Mouse (Mus musculus) brain, embryonic 18.5 days (tissue): Measurements from ENCODE around the gene S100a16.

Source experiments
- DNase-seq: peaks from one replicate; pipeline ENCODE4 v3.0.0-alpha.2; 2012; ENCODE audit warnings: low read depth, low spot score

S100a16 gene

GRCm38 (mm10) chr3:90517711-90518110 lies 19.3 kb upstream of the S100a16 start:
- no peak for DNase-seq

- DNase-seq = no peak
These were observed 11.6 kb upstream of the S100a16 start for GRCm38 (mm10) chr3:90525421-90525820.

- DNase-seq = no peak
These were observed 11.0 kb upstream of the S100a16 start for GRCm38 (mm10) chr3:90526076-90526475.

- no peak for DNase-seq
These were observed 10.5 kb upstream of the S100a16 start, which contains the start of gene S100a14 for GRCm38 (mm10) chr3:90526580-90526979. S100a14 (plus strand) TSS chr3:90526856.

- DNase-seq = no peak
These were observed 9.7 kb upstream of the S100a16 start for GRCm38 (mm10) chr3:90527291-90527873.

- DNase-seq = no peak
These were observed 5.3 kb upstream of the S100a16 start for GRCm38 (mm10) chr3:90531713-90532112.

GRCm38 (mm10) chr3:90535446-90535845 lies 1.6 kb upstream of the S100a16 start:
- DNase-seq = no peak

- DNase-seq = no peak
These were observed 847 bp downstream of the S100a16 start for GRCm38 (mm10) chr3:90537905-90538296.

- DNase-seq = no peak
These were observed 3.9 kb downstream of the S100a16 start for GRCm38 (mm10) chr3:90540904-90541303.

- DNase-seq = no peak
These were observed 12.8 kb downstream of the S100a16 start for GRCm38 (mm10) chr3:90549676-90550420.

GRCm38 (mm10) chr3:90550421-90550790 lies 13.4 kb downstream of the S100a16 start:
- DNase-seq = no peak

GRCm38 (mm10) chr3:90552231-90552630 lies 15.2 kb downstream of the S100a16 start:
- no peak for DNase-seq

GRCm38 (mm10) chr3:90555954-90556353 lies 18.9 kb downstream of the S100a16 start:
- DNase-seq = peak; percentile 46

GRCm38 (mm10) chr3:90560008-90560628 lies 23.1 kb downstream of the S100a16 start, which contains the start of gene S100a3:
S100a3 (plus strand) TSS chr3:90560578.
- no peak for DNase-seq

- DNase-seq = no peak
These were observed 37.6 kb downstream of the S100a16 start for GRCm38 (mm10) chr3:90574691-90575090.

- DNase-seq = no peak
These were observed 38.3 kb downstream of the S100a16 start for GRCm38 (mm10) chr3:90575320-90575719.

- DNase-seq = no peak
These were observed 39.4 kb downstream of the S100a16 start for GRCm38 (mm10) chr3:90576351-90577001.

- no peak for DNase-seq
These were observed 42.4 kb downstream of the S100a16 start for GRCm38 (mm10) chr3:90579433-90579832.

- no peak for DNase-seq
These were observed 44.1 kb downstream of the S100a16 start for GRCm38 (mm10) chr3:90581141-90581540.

- DNase-seq = no peak
These were observed 45.1 kb downstream of the S100a16 start for GRCm38 (mm10) chr3:90582156-90582555.

- no peak for DNase-seq
These were observed 45.5 kb downstream of the S100a16 start for GRCm38 (mm10) chr3:90582556-90582955.

- no peak for DNase-seq
These were observed 46.8 kb downstream of the S100a16 start for GRCm38 (mm10) chr3:90583893-90584292.
